Mouse (Mus musculus) heart, adult 18-20 months (tissue): ENCODE results near the gene Zfp947. TPM values are rescaled to one million over a fixed set of nuclear protein-coding genes. Genes with fewer than 3 reads are reported as not detected.
"Not testable (repeated sequence)": the region's sequence is repeated elsewhere in the genome, so short reads cannot be mapped to it uniquely, and the experiment has no call there.

Experiments
- DNase-seq, 2 experiments: peaks; one replicate each; pipeline ENCODE4 v3.0.0; 2021 to 2022; ENCODE audit warnings: mixed read lengths in 1 of 2
- long read RNA-seq, 2 experiments: library from polyadenylated mRNA; stranded (forward); transcript quantifications; one replicate each; pipeline ENCODE4 v2.0.0; 2021
- total RNA-seq, 2 experiments: library from RNA; stranded (reverse); gene quantifications; 2 replicates each; pipeline ENCODE4 v1.2.3; 2021

Zfp947 gene
- under 1 TPM; 0.69 to 0.82 TPM for total RNA-seq
- long read RNA-seq, experiment 1 = 0 reads
- long read RNA-seq, experiment 2 = 0 reads

GRCm38 (mm10) chr17:22165722-22166294, at the start of gene Zfp947:
Zfp947 (minus strand) TSS chr17:22166190.
- DNase-seq = peak; percentile 67 to 70

GRCm38 (mm10) chr17:22165304-22165703, 686 bp downstream of the Zfp947 start:
- DNase-seq = peak in 1 of 2 experiments; percentile 0

GRCm38 (mm10) chr17:22153951-22154350, 12.0 kb downstream of the Zfp947 start:
- not testable (repeated sequence) for DNase-seq

- DNase-seq = no peak
Measured at GRCm38 (mm10) chr17:22118770-22119169, 47.2 kb downstream of the Zfp947 start.

Other genes with a start within 250 kb of the Zfp947 start
- 1 to 10 TPM; 5.9 to 6.3 TPM for gene Zfp942, start 203.7 kb downstream of the Zfp947 start, total RNA-seq
- 10 to 100 TPM; 17.1 to 19.2 TPM for gene Zfp943, start 203.6 kb downstream of the Zfp947 start, total RNA-seq
- gene Zfp994, start 59.4 kb upstream of the Zfp947 start, total RNA-seq = 1 to 10 TPM; 1.6 to 2.2 TPM
- gene CT030661.1, start 148.6 kb upstream of the Zfp947 start, total RNA-seq = 1 to 10 TPM; 7.1 to 7.3 TPM
- 1 to 10 TPM; 4.2 to 4.5 TPM for gene Zfp944, start 195.2 kb upstream of the Zfp947 start, total RNA-seq
- 1 to 10 TPM; 9.6 to 9.7 TPM for gene Zfp758, start 195.3 kb upstream of the Zfp947 start, total RNA-seq